Mouse (Mus musculus): Measurements from ENCODE around the gene Ptger1. TPM values are rescaled to one million over a fixed set of nuclear protein-coding genes. Genes with fewer than 3 reads are reported as not detected.

Ptger1 gene
- polyA plus RNA-seq, 1 experiment, result 0.16 TPM

GRCm38 (mm10) chr8:83653662-83654017 is 12.8 kb upstream of the Ptger1 start:
- TF ChIP-seq CTCF (IDR thresholded peaks at IDR 0.05; ENCODE audit: low read depth, low read length), result no peak
- no peak for TF ChIP-seq POLR2A (IDR thresholded peaks at IDR 0.05; ENCODE audit: borderline replicate concordance, low read depth, low read length)
- H3K4me1 ChIP-seq (ENCODE audit: control insufficient read depth, insufficient read depth, low read length), result peaks cover 10% of the 10 kb centered on the region
- H3K27ac ChIP-seq (ENCODE audit: insufficient read depth, low read depth, low read length), result peak overlapping the region; percentile 50
- peak overlapping the region; percentile 89 for H3K4me3 ChIP-seq (ENCODE audit: insufficient read depth, low read length)

GRCm38 (mm10) chr8:83654725-83655124 is 11.8 kb upstream of the Ptger1 start:
- Histone ChIP-seq H3K4me3 (ENCODE audit: insufficient read depth, low read length) (no peak overlapping the region), H3K27ac (ENCODE audit: insufficient read depth, low read depth, low read length) (no peak overlapping the region), H3K4me1 (ENCODE audit: control insufficient read depth, insufficient read depth, low read length) (peaks cover 10% of the 10 kb centered on the region)
- TF ChIP-seq POLR2A (IDR thresholded peaks at IDR 0.05; ENCODE audit: borderline replicate concordance, low read depth, low read length), result no peak

GRCm38 (mm10) chr8:83656043-83656442 is 10.4 kb upstream of the Ptger1 start:
- H3K27ac ChIP-seq (ENCODE audit: insufficient read depth, low read depth, low read length), result no peak overlapping the region
- H3K4me1 ChIP-seq (ENCODE audit: control insufficient read depth, insufficient read depth, low read length), result peaks cover 10% of the 10 kb centered on the region
- H3K4me3 ChIP-seq (ENCODE audit: insufficient read depth, low read length), result no peak overlapping the region
- TF ChIP-seq CTCF (IDR thresholded peaks at IDR 0.05; ENCODE audit: low read depth, low read length) (no peak), POLR2A (IDR thresholded peaks at IDR 0.05; ENCODE audit: borderline replicate concordance, low read depth, low read length) (no peak)

GRCm38 (mm10) chr8:83656484-83657246 is 9.8 kb upstream of the Ptger1 start:
- Histone ChIP-seq H3K27ac (ENCODE audit: insufficient read depth, low read depth, low read length) (no peak overlapping the region), H3K4me1 (ENCODE audit: control insufficient read depth, insufficient read depth, low read length) (peaks cover 10% of the 10 kb centered on the region), H3K4me3 (ENCODE audit: insufficient read depth, low read length) (no peak overlapping the region)
- TF ChIP-seq POLR2A (IDR thresholded peaks at IDR 0.05; ENCODE audit: borderline replicate concordance, low read depth, low read length) (no peak), CTCF (IDR thresholded peaks at IDR 0.05; ENCODE audit: low read depth, low read length) (no peak)

- peaks cover 5% of the 10 kb centered on the region for H3K4me1 ChIP-seq (ENCODE audit: control insufficient read depth, insufficient read depth, low read length)
- no peak for TF ChIP-seq POLR2A (IDR thresholded peaks at IDR 0.05; ENCODE audit: borderline replicate concordance, low read depth, low read length)
- H3K4me3 ChIP-seq (ENCODE audit: insufficient read depth, low read length), result no peak overlapping the region
- no peak overlapping the region for H3K27ac ChIP-seq (ENCODE audit: insufficient read depth, low read depth, low read length)
Observed at GRCm38 (mm10) chr8:83660545-83660944, 5.9 kb upstream of the Ptger1 start.

GRCm38 (mm10) chr8:83660995-83661680 is 5.3 kb upstream of the Ptger1 start:
- H3K4me3 ChIP-seq (ENCODE audit: insufficient read depth, low read length), result no peak overlapping the region
- TF ChIP-seq CTCF (IDR thresholded peaks at IDR 0.05; ENCODE audit: low read depth, low read length) (no peak), POLR2A (IDR thresholded peaks at IDR 0.05; ENCODE audit: borderline replicate concordance, low read depth, low read length) (no peak)
- H3K4me1 ChIP-seq (ENCODE audit: control insufficient read depth, insufficient read depth, low read length), result peaks cover 5% of the 10 kb centered on the region
- H3K27ac ChIP-seq (ENCODE audit: insufficient read depth, low read depth, low read length), result no peak overlapping the region

- H3K4me3 ChIP-seq (ENCODE audit: insufficient read depth, low read length), result no peak overlapping the region
- no peak overlapping the region for H3K27ac ChIP-seq (ENCODE audit: insufficient read depth, low read depth, low read length)
- TF ChIP-seq POLR2A (IDR thresholded peaks at IDR 0.05; ENCODE audit: borderline replicate concordance, low read depth, low read length) (no peak), CTCF (IDR thresholded peaks at IDR 0.05; ENCODE audit: low read depth, low read length) (peak; percentile 73)
- peaks cover 5% of the 10 kb centered on the region for H3K4me1 ChIP-seq (ENCODE audit: control insufficient read depth, insufficient read depth, low read length)
Observed at GRCm38 (mm10) chr8:83662421-83662826, 4.1 kb upstream of the Ptger1 start.

GRCm38 (mm10) chr8:83664096-83664495 is 2.4 kb upstream of the Ptger1 start:
- H3K4me3 ChIP-seq (ENCODE audit: insufficient read depth, low read length), result no peak overlapping the region
- H3K27ac ChIP-seq (ENCODE audit: insufficient read depth, low read depth, low read length), result no peak overlapping the region
- peaks cover 5% of the 10 kb centered on the region for H3K4me1 ChIP-seq (ENCODE audit: control insufficient read depth, insufficient read depth, low read length)
- TF ChIP-seq CTCF (IDR thresholded peaks at IDR 0.05; ENCODE audit: low read depth, low read length) (no peak), POLR2A (IDR thresholded peaks at IDR 0.05; ENCODE audit: borderline replicate concordance, low read depth, low read length) (no peak)

- no peak for TF ChIP-seq POLR2A (IDR thresholded peaks at IDR 0.05; ENCODE audit: borderline replicate concordance, low read depth, low read length)
- TF ChIP-seq CTCF (IDR thresholded peaks at IDR 0.05; ENCODE audit: low read depth, low read length), result no peak
- Histone ChIP-seq H3K27ac (ENCODE audit: insufficient read depth, low read depth, low read length) (no peak overlapping the region), H3K4me3 (ENCODE audit: insufficient read depth, low read length) (no peak overlapping the region), H3K4me1 (ENCODE audit: control insufficient read depth, insufficient read depth, low read length) (peaks cover 5% of the 10 kb centered on the region)
Observed at GRCm38 (mm10) chr8:83664931-83665625, 1.4 kb upstream of the Ptger1 start.

GRCm38 (mm10) chr8:83666866-83667234 is 372 bp downstream of the Ptger1 start:
- no peak overlapping the region for H3K27ac ChIP-seq (ENCODE audit: insufficient read depth, low read depth, low read length)
- TF ChIP-seq POLR2A (IDR thresholded peaks at IDR 0.05; ENCODE audit: borderline replicate concordance, low read depth, low read length), result no peak
- no peak for TF ChIP-seq CTCF (IDR thresholded peaks at IDR 0.05; ENCODE audit: low read depth, low read length)
- H3K4me1 ChIP-seq (ENCODE audit: control insufficient read depth, insufficient read depth, low read length), result peaks cover 5% of the 10 kb centered on the region
- no peak overlapping the region for H3K4me3 ChIP-seq (ENCODE audit: insufficient read depth, low read length)
